Mouse (Mus musculus): ENCODE results near the gene Rbm25.

Gene Rbm25

GRCm38 (mm10) chr12:83732225-83732624, 101.2 kb downstream of the Rbm25 start:
- no peak for DNase-seq (ENCODE audit: low spot score in 2 of 2)

Measured in right cerebral cortex, adult 2 months (tissue).